Mouse (Mus musculus): Measurements from ENCODE around the gene Sestd1.

DNA sequence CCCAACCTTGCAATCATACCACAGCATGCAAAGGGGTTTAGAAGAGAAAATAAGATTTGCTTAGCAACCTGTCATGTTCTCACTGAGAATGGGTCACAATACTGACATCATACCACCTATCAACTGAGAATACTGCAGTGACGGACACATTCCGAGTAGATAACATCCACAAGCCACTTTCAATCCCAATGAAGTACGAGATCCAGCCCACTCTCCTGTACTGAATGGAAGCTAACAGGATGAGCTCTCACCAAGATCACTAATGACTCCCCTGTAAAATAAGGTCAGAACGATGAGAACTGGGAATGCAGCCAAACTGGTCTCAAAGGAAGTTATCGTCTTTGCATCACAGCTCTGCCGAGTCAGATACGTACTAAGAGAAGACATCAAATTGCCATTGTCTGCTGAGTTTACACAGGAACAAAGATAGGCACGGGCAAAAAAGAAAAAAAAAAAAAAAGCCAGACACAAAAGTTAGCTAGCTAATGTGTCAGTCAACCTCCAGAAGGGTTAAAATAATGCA lies 96.3 kb downstream of the Sestd1 start:
- TF ChIP-seq TAL1 (IDR thresholded peaks at IDR 0.05; ENCODE audit: low read length): no peak
- no peak for TF ChIP-seq GATA1 (IDR thresholded peaks at IDR 0.05; ENCODE audit: low read length)
